Mouse (Mus musculus) frontal cortex, postnatal 10 days (tissue): ENCODE results near the gene Macf1.
A peak's percentile ranks its signal among the peaks of the same experiment; 100 is the strongest.
"Not testable (repeated sequence)": the region's sequence is repeated elsewhere in the genome, so short reads cannot be mapped to it uniquely, and the experiment has no call there.

ENCODE experiments used
- DNase-seq, 2 experiments: peaks; one replicate each; pipeline ENCODE4 v3.0.0; 2022; ENCODE audit warnings: low spot score in 2 of 2, mixed read lengths in 1 of 2

Macf1 gene

DNA sequence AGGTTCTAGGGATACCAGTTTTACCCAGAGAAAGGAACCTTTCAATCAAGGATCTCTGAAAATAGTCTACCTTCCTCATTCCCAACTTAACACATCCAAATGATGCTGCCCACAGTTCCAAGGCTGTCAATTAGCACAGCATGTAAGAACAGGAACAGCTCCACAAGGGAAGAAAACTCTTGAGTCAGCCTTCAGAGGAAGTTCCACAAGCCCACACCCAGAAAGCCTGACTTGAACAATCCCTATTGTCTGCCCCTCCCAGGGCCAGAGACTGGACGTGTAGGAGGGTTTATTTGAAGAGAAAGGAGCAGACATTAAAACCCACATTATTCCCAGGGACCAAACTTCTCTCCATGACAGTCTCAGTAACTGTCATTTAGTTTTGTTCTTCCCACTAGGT, 48.7 kb downstream of the Macf1 start:
- DNase-seq = no peak

DNA sequence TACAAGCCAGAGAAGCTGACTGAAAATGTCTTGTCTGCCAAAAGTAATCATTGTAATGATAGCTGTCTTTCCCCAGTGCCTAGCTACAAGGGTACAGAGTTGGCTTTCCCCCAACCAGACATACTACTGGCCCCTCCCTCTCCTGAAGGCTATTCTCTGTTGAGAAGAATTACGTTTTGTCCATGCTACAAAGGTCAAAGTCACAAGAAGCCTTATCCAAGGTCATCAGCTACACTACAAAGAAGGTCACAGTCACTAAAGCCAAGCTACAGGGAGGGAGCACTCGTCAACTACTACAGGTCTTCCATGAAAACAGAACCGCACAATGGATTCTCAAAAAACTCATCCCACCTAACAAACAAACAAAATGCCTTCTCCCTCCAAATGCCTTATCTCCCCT, 49.7 kb downstream of the Macf1 start:
- DNase-seq = no peak

DNA sequence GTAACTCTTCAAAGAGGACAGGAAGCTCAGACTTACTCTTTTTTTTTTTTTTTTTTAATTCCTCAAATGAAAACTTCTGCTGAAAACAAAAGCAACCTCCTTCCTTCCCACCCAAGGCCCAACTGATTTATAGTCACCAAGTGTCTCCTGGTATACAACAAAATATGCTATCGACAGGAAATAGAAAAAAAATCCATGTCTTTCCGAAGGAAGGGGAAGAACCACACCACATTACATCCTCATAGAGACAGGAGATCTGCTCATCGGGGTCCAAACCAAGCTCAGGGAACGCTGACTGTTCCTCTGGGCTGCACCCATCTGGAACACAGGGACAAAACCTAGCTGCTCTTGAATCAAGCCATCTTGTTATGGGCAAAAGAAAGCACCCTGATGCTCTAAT, 50.3 kb downstream of the Macf1 start:
- no peak for DNase-seq

DNA sequence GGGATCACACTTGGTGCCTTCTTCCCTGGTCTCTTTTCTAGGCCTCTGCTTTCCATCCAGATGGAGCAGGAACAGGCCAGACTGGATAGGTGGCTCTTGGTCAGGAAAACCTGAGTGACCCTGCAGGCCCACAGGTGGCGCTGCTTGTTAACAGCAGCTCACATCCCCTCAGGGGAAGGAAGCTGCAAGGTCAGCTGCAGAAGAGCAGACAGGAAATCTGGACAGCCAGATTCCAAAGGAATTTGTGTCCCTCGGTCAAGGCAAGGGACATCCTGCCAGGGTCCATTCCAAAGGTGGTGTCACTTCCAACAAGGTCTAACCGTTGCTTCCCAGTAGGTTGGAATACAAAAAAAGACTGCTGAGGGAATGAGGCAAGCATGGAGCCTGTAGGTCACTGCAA, 50.8 kb downstream of the Macf1 start:
- peak; percentile 26 to 32 for DNase-seq

GRCm38 (mm10) chr4:123632116-123632515, 52.0 kb downstream of the Macf1 start:
- not testable (repeated sequence) for DNase-seq

GRCm38 (mm10) chr4:123631654-123632053, 52.5 kb downstream of the Macf1 start:
- DNase-seq = no peak

GRCm38 (mm10) chr4:123627683-123628082, 56.5 kb downstream of the Macf1 start:
- no peak for DNase-seq

DNA sequence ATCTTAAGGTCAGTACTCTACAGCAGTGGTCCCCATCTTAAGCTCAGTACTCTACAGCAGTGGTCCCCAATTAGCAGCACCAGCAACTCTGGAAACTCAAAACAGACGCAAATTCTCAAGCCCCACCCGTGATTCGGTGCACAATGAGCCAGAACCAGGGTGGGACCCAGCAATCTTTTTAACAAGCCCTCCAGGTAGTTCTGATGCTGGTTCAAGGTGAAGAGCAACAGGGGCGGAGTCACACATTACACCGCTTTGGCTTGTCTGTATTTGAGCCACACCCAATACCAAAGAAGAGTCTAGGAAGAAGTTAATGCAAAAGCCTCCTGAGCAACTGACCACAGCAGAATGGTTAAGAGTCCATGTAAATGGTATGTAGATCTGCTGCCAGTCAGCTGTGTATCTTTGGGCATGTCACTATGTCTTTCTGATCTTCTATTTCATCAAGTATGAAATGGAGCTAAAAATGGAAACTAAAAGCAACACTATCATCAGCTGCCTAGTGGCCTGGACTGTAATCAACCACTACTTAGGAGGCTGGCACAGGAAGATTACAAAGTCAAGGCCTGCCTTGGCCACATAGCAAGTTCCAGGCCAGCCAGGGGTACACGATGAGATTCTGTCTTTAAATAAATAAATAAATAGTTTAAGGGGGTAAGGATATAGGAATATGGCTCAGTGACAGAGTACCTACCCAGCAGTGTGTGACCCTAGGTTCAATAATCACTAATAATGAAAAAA, 58.7 kb downstream of the Macf1 start:
- no peak for DNase-seq

DNA sequence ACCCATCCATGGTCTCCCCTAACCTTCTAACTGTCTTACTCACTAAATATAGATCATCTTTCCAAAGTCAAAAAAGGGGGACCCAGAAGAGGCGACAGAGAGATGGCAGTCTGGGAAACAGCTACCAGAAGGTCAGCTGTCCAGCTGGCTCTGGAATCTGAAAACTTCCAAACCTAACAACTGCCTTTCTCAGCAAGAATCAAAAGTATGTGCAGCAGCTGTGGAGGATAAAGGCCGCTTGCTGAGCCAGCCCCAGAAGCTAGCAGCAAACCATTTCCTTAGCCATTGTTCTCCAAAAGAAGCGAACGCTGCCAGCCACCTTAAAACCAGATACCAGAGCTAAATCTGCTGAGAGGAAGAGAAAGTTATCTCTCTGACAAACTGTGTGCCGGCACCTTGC, 59.7 kb downstream of the Macf1 start:
- DNase-seq = no peak

DNA sequence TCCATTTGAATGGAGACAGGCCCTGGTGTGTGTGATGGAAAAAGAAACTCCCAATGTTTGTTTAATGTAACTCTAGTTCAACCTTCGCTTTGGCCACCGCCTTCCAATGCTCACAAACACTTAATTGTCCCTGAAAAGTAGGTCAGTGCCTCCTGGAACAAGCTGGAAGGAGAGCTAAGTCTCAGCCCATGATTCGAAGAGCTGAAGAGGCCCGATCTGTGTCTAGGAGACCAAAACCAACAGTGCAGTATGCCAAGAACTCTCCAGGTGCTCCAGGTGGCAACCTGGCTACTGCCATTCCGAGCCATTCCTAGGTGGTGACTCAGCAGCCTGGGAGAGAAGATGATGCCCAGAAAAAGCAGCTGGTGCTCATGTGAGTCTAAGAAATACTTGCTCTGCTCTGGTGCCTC, 60.4 kb downstream of the Macf1 start:
- DNase-seq = no peak

DNA sequence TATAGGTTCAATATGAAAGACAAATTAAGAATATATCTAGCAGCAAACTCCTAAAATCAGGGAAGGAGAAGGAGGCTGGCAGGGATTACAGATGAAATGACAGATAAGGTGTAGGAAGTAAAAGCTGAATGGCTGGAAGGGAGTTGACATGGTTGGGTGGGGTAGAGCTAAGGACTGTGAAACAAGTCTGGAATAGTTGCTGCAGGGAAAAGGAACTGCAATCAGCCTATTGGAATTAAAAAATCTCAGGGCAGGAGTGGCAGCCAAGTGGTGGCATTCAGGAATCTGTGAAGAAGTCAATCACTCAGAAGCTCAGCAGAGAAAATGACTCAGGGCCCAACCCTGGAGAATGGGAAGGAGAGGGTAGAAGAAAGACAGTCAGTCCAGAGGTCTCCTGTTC, 62.4 kb downstream of the Macf1 start:
- DNase-seq = no peak

DNA sequence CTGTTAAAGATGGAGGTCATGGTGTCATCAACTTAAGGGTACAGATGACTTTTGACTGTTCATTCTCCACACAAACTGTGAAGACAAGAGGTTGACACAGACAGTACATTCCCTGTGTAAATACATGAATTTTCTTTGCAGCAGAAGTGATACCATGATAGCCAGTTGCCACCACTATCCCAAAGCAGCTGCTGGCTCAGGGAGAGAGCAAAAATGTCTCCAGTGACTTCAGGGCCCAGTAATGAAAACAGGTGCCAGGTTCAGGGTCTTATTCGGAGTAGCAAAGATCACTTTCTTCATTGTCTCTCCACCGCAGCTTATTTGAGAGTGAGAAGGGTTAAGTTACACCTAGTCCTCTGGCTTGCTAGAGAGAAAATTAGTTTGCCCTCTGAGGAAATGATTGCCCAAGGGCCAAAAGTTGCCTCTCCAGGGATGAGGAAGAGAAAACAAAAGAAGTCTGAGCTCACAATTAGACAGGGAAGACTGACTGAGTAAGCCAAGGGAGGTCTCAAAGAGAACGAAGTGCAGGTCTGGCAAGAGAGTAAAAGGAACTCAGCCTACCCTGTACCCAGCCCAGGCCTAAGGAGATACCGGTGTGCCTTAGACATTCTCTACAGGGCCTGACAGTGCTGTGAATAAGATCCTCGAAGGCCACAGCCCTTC, 66.3 kb downstream of the Macf1 start:
- no peak for DNase-seq

DNA sequence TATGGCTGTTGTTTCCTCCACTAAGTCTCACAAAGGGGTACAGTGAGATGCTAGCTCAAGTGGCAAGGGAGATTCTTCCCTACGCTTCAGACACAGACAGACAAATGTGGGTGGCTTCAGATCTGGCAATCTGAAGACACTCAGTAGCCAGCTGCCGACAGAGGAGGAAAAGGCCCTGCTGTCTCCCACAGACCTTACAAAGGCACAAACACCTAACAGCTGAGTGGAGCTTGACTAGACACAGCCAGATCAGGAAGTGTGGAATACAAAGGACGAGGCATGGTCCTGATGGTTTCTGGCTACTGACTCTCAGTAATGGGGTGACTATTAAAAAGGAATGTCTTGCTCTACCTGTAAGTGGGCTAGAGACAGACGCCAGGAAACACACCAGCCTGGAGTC, 67.2 kb downstream of the Macf1 start:
- DNase-seq = no peak

DNA sequence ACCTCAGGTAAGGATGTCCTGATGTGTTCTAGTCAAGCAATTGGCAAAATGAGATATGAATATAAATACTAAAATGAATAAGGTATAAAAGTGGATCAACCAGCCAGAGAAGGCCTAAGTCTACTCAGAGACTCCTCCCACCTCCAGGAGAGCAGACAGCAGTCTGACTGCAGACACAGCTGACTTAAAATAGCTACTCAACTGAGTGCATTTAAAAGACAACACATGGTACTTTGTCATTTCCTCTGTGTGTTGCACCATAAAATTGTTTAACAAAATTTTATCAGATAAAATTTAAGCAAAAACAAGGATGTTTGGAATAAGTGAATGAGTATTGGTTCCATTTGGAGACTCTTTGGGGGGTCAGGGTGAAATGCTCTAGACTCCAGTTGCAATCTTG, 67.7 kb downstream of the Macf1 start:
- DNase-seq = no peak

- DNase-seq = no peak
These were observed 70.7 kb downstream of the Macf1 start for GRCm38 (mm10) chr4:123613309-123613947.

- DNase-seq = no peak
These were observed 72.2 kb downstream of the Macf1 start for GRCm38 (mm10) chr4:123611940-123612339.

GRCm38 (mm10) chr4:123611241-123611640, 72.9 kb downstream of the Macf1 start:
- DNase-seq = no peak

GRCm38 (mm10) chr4:123607174-123607573, 77.0 kb downstream of the Macf1 start:
- no peak for DNase-seq

- DNase-seq = no peak
These were observed 78.2 kb downstream of the Macf1 start for GRCm38 (mm10) chr4:123605948-123606347.

- DNase-seq = no peak
These were observed 78.9 kb downstream of the Macf1 start for GRCm38 (mm10) chr4:123605309-123605708.

GRCm38 (mm10) chr4:123602700-123603261, 81.4 kb downstream of the Macf1 start:
- DNase-seq = no peak

DNA sequence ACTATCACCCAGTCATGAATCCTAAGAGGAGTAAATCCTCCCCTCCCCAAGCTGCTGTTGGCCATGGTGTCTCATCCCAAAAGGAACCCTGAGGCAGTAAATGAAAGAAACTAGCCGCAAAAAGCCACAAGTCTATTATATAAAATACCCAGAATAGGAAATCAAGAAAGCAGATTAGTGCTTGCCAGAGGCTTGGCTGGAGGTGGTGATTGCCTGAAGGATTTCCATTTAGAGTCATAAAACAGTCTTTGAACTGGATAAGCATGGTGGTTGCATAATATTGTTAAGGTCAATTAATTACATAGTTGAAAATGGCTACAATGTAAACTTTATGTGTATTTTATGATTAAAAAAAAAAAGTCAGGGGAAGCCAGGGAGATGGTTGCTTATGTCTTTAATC, 83.1 kb downstream of the Macf1 start:
- DNase-seq = no peak
